Mouse (Mus musculus): ENCODE results near the gene Ano6.

DNA sequence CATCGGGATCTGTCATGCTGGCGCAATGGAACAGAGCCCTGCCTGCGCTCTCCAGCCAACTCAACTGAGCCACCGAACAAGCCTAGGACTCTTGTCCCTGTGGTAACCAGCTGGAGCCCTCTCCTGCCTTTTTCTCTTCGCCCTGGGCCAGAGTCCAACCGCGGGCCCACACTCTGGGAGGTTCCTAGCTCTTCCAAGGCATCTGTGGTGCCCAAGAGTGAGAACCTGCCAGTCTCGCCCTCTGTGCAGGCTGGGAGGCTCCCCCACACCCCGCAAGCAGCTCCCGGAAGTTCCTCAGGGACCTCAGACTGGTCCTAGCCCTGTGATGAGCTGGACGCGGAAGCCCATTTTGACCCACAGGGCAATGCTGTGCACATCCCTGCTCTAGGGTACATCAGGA lies 29.5 kb downstream of the Ano6 start:
- no peak for TF ChIP-seq POLR2A (IDR thresholded peaks at IDR 0.05; ENCODE audit: control insufficient read depth, extremely low read depth, insufficient read depth, low read length, poor library complexity)
- TF ChIP-seq CTCF (IDR thresholded peaks at IDR 0.05; ENCODE audit: borderline replicate concordance, control insufficient read depth, extremely low read depth, insufficient read depth, low read length, poor library complexity): no peak

Data from thymus, adult 2 months (tissue).